Mouse (Mus musculus) cerebellum, adult 8-10 months (tissue): ENCODE measurements around the gene Sprr2a1.
"Not testable (repeated sequence)": the region's sequence is repeated elsewhere in the genome, so short reads cannot be mapped to it uniquely, and the experiment has no call there.

Experiments
- DNase-seq: peaks from one replicate; pipeline ENCODE4 v3.0.0; 2022

Sprr2a1 gene

GRCm38 (mm10) chr3:92215569-92215968 is at the start of gene Sprr2a1, which contains the start of gene Sprr2a2:
Sprr2a1 (plus strand) TSS chr3:92215799.
Sprr2a2 (plus strand) TSS chr3:92215920.
- DNase-seq = not testable (repeated sequence)

- DNase-seq = no peak
Observed at GRCm38 (mm10) chr3:92169847-92170246, 45.8 kb upstream of the Sprr2a1 start.

- DNase-seq = no peak
Observed at GRCm38 (mm10) chr3:92176880-92177279, 38.7 kb upstream of the Sprr2a1 start.

- no peak for DNase-seq
Observed at GRCm38 (mm10) chr3:92195512-92196200, 19.9 kb upstream of the Sprr2a1 start.

- not testable (repeated sequence) for DNase-seq
Observed at GRCm38 (mm10) chr3:92211133-92211925, 4.3 kb upstream of the Sprr2a1 start.

- DNase-seq = not testable (repeated sequence)
Observed at GRCm38 (mm10) chr3:92212059-92212458, 3.5 kb upstream of the Sprr2a1 start.

GRCm38 (mm10) chr3:92213651-92214050 is 1.9 kb upstream of the Sprr2a1 start:
- not testable (repeated sequence) for DNase-seq

- not testable (repeated sequence) for DNase-seq
Observed at GRCm38 (mm10) chr3:92219031-92219430, 3.4 kb downstream of the Sprr2a1 start.

- not testable (repeated sequence) for DNase-seq
Observed at GRCm38 (mm10) chr3:92223708-92224107, 8.1 kb downstream of the Sprr2a1 start.

GRCm38 (mm10) chr3:92227410-92227809 is 11.8 kb downstream of the Sprr2a1 start:
- DNase-seq = not testable (repeated sequence)

GRCm38 (mm10) chr3:92236463-92237189 is 21.0 kb downstream of the Sprr2a1 start:
- DNase-seq = not testable (repeated sequence)

- not testable (repeated sequence) for DNase-seq
Observed at GRCm38 (mm10) chr3:92238736-92239135, 23.1 kb downstream of the Sprr2a1 start.

GRCm38 (mm10) chr3:92239197-92239596 is 23.6 kb downstream of the Sprr2a1 start:
- not testable (repeated sequence) for DNase-seq

GRCm38 (mm10) chr3:92244833-92245232 is 29.2 kb downstream of the Sprr2a1 start:
- not testable (repeated sequence) for DNase-seq

GRCm38 (mm10) chr3:92246245-92246644 is 30.6 kb downstream of the Sprr2a1 start:
- DNase-seq = not testable (repeated sequence)

- DNase-seq = not testable (repeated sequence)
Observed at GRCm38 (mm10) chr3:92248494-92248893, 32.9 kb downstream of the Sprr2a1 start.

- not testable (repeated sequence) for DNase-seq
Observed at GRCm38 (mm10) chr3:92250450-92250849, 34.9 kb downstream of the Sprr2a1 start.

GRCm38 (mm10) chr3:92253860-92254259 is 38.3 kb downstream of the Sprr2a1 start:
- not testable (repeated sequence) for DNase-seq

- not testable (repeated sequence) for DNase-seq
Observed at GRCm38 (mm10) chr3:92258526-92258925, 42.9 kb downstream of the Sprr2a1 start.

- DNase-seq = not testable (repeated sequence)
Observed at GRCm38 (mm10) chr3:92263462-92263861, 47.9 kb downstream of the Sprr2a1 start.
